Mouse (Mus musculus) lung, adult 2 months (tissue): ENCODE measurements at regions not wholly inside any gene's neighbourhood (a gene's known extent, or its start where the extent isn't known, plus 50 kb on each side); places are given as distances from the start of the nearest gene placed in this dataset.

Experiments
- CTCF ChIP-seq: fragments of 200-500 bp; IDR thresholded peaks from 2 replicates; pipeline ENCODE4 v1.5.1; 2011; ENCODE audit warnings: mild to moderate bottlenecking, low read length, control low read depth; ENCODE audit not compliant: insufficient read depth
- POLR2A ChIP-seq: fragments of 200-500 bp; IDR thresholded peaks from 2 replicates; pipeline ENCODE4 v1.6.1; 2011; ENCODE audit warnings: low read depth, mild to moderate bottlenecking, control low read depth, low read length, borderline replicate concordance; ENCODE audit errors: extremely low read depth

DNA sequence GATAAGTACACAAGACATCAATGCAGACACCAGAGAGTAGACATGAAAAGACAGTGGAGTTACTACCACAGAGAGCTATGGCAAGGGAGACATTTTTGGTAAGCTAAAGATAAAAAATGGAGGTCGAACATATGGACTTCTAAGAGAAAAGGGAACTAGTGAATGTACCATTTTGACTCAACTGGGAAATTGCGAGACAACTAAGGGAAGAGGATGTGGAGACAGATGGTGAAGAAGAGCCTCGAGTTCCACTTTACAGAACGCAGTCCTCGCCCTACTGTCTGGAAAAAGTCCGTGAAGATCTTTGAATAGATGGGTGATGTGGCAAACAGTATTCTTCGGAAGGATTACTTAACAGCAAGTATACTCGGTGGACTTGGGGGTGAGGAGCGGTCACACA lies 181.2 kb upstream of the Mpped2 start:
- TF ChIP-seq CTCF (no peak), POLR2A (no peak)
